Mouse (Mus musculus) right cerebral cortex, adult 18-20 months (tissue): Measurements from ENCODE around the gene Olfr1502.
"Not testable (repeated sequence)": the region's sequence is repeated elsewhere in the genome, so short reads cannot be mapped to it uniquely, and the experiment has no call there.

Experiments
- DNase-seq: peaks from one replicate; pipeline ENCODE4 v3.0.0; 2022; ENCODE audit warnings: mixed read lengths

The Olfr1502 gene

GRCm38 (mm10) chr19:13861495-13861894 lies at the start of gene Olfr1502:
TSS of gene Olfr1502 (plus strand) at chr19:13861795.
- DNase-seq, result no peak

GRCm38 (mm10) chr19:13812823-13813222 lies 48.8 kb upstream of the Olfr1502 start:
- DNase-seq, result no peak

GRCm38 (mm10) chr19:13818827-13819226 lies 42.8 kb upstream of the Olfr1502 start:
- peak; percentile 3 for DNase-seq

GRCm38 (mm10) chr19:13819347-13819746 lies 42.2 kb upstream of the Olfr1502 start, which contains the start of gene Olfr1499:
TSS of gene Olfr1499 (minus strand) at chr19:13819447.
- no peak for DNase-seq

- DNase-seq, result no peak
These were observed 40.7 kb upstream of the Olfr1502 start for GRCm38 (mm10) chr19:13820847-13821246.

GRCm38 (mm10) chr19:13828447-13828846 lies 33.1 kb upstream of the Olfr1502 start:
- DNase-seq, result no peak

GRCm38 (mm10) chr19:13830388-13830787 lies 31.2 kb upstream of the Olfr1502 start, which contains the start of gene Olfr1500:
TSS of gene Olfr1500 (minus strand) at chr19:13830488.
- DNase-seq, result no peak

GRCm38 (mm10) chr19:13850592-13850991 lies 11.0 kb upstream of the Olfr1502 start, which contains the start of gene Olfr1501:
TSS of gene Olfr1501 (minus strand) at chr19:13850692.
- not testable (repeated sequence) for DNase-seq

GRCm38 (mm10) chr19:13897828-13898227 lies 36.2 kb downstream of the Olfr1502 start, which contains the start of gene Olfr1504:
TSS of gene Olfr1504 (minus strand) at chr19:13897928.
- DNase-seq, result no peak
